Mouse (Mus musculus): ENCODE data around the gene 1110065P20Rik. TPM values are rescaled to one million over a fixed set of nuclear protein-coding genes. Genes with fewer than 3 reads are reported as not detected.

The 1110065P20Rik gene
- 10 to 100 TPM; 66.6 to 74.8 TPM for total RNA-seq (2021)
- long read RNA-seq, experiment 1, transcript 1110065P20Rik-203 (2 exons, 659 nt) = major isoform, 11 of 42 reads
- long read RNA-seq, experiment 1, transcript 1110065P20Rik-202 (3 exons, 761 nt) = minor isoform, 10 of 42 reads
- long read RNA-seq, experiment 1, transcript 1110065P20Rik-204 (3 exons, 762 nt) = minor isoform, 7 of 42 reads
- long read RNA-seq, experiment 1, transcript 1110065P20Rik-201 (3 exons, 968 nt) = minor isoform, 8 of 42 reads
- long read RNA-seq, experiment 1, partial matches to known transcripts = 0 of 42 reads
- long read RNA-seq, experiment 1, other reads (novel, unspliced or antisense) = 2 of 42 reads
- long read RNA-seq, experiment 2, transcript 1110065P20Rik-203 (2 exons, 659 nt) = minor isoform, 7 of 24 reads
- long read RNA-seq, experiment 2, transcript 1110065P20Rik-202 (3 exons, 761 nt) = minor isoform, 5 of 24 reads
- long read RNA-seq, experiment 2, transcript 1110065P20Rik-204 (3 exons, 762 nt) = major isoform, 8 of 24 reads
- long read RNA-seq, experiment 2, partial matches to known transcripts = 0 of 24 reads
- long read RNA-seq, experiment 2, other reads (novel, unspliced or antisense) = 1 of 24 reads

DNA sequence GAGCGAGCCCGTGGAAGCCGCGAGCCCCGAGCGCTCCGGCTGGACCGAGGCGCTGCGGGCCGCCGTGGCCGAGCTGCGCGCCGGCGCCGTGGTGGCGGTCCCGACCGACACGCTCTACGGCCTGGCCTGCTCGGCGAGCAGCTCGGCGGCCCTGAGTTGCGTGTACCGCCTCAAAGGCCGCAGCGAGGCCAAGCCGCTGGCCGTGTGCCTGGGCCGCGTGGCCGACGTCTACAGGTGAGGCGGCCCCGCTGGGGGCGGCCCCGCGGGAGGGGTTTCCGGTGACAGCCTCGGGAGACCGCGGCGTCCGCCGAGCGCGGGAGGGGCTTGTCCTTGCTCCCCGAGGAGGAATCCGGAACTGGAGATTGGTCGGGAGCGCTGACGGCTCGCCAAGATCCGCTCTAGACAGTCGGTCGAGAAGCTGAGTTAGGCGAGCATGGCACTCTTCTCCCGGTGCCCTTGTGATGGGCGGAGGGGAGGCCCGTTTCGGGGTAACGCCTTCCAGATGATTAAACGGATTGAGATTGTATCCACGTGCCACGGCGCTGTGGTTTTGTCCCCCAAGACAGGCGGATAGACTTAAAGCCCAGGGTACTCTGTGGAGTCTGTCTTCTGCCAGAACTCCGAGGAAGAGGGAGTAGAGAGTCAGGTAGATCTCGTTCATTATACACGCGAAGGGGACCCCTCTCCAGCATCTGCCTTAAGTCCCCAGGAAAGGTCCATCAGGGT lies at the start of gene 1110065P20Rik:
Gene 1110065P20Rik (minus strand): TSS at position 264 of the 726 bp plus-strand sequence.
- H3K4me3 ChIP-seq = peak within 1 kb of the TSS; percentile 72
- intact Hi-C loops (cut with DNase I) = loop anchor here (1.0 kb wide), 1 partner anchor 11 kb away; the partner anchor contains the start of gene Maneal
- peak; percentile 74 to 81 for DNase-seq (ENCODE audit: extremely low spot score in 1 of 2, low spot score in 2 of 2)
- TF ChIP-seq CTCF (IDR thresholded peaks at IDR 0.05) = no peak
- peak within 1 kb of the TSS; percentile 99 for H3K27ac ChIP-seq

DNA sequence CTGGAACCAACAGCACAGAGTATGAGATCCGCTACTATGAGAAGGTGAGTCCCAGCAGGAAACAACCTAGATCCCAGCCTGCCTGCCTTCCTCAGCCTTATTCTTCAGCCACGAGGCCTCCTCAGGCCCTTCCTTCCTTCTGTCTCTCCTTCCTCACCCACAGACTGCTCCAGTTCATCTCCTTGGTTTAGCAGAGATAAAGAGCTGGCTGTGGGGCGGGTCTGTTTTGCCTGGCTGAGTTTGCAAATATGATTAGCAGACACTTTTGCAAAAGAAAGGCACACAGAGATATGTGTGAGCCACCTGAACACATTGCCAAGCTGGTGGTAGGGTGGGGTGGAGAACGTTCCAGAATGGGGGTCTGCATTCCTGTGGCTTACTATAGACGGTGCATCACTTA lies 48.9 kb upstream of the 1110065P20Rik start:
- TF ChIP-seq CTCF (IDR thresholded peaks at IDR 0.05) = no peak
- DNase-seq (ENCODE audit: extremely low spot score in 1 of 2, low spot score in 2 of 2) = no peak

DNA sequence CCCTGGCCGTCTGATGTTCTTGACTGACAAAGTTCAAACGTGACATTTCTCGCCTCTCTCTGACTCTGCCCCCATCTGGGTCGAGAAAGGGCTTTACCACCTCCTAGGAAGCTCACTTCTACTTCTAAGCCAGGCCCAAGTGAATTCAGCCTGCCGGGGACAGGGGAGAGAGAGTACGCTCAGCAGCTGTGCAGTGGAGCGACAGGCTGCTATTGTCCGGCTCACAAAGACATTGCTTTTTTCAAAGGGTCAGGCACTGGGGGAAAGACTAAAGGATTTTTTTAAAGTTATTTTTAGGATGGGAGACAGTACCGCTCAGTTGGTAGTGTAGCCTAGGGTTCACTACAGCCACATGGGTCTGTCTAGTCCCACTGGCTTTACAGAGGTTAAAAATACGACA lies 47.4 kb upstream of the 1110065P20Rik start:
- TF ChIP-seq CTCF (IDR thresholded peaks at IDR 0.05) = no peak
- intact Hi-C loops (cut with DNase I) = no loop called here
- H3K4me3 ChIP-seq = no peak overlapping the region

More for the DNA sequence above, 48.9 kb upstream of the 1110065P20Rik start:
- no peak overlapping the region for H3K4me3 ChIP-seq
- no peak overlapping the region for H3K27ac ChIP-seq
- intact Hi-C loops (cut with DNase I) = no loop called here

DNA sequence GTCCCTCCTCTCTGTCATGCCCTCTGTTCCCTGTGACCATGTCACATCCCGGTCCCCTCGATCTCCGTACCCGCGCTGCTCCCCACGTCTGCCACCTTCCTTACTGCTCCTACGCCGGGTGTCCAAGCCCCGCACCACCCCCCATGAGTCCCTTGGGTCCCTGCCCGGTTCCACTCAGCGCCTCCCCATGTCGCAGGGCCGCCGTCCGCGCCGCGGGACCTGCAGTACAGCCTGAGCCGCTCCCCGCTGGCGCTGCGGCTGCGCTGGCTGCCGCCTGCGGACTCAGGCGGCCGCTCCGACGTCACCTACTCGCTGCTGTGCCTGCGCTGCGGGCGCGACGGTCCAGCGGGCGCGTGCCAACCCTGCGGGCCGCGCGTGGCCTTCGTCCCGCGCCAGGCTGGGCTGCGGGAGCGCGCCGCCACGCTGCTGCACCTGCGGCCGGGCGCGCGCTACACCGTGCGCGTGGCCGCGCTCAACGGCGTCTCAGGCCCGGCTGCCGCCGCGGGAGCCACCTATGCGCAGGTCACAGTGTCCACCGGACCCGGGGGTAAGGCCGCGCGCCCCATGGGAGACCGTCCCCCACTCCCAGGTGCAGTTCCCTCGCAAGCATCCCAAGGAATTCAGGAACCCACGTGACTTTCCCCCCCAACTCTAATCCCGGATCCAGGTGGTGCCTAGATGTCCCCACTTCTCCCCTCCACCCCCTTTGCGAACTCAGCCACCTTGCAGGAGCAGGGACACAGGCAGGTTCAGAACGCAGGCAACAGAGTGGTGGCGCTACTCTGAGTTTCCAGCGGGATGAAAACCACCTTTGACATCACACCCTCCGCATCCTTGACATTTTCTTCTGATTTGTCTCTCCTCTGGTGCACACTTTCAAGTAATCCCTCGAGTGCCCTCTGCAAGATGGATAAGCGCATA lies 43.8 kb upstream of the 1110065P20Rik start:
- Histone ChIP-seq H3K27ac (peak overlapping the region; percentile 94), H3K4me3 (peak overlapping the region; percentile 56)
- TF ChIP-seq CTCF (IDR thresholded peaks at IDR 0.05) = no peak
- DNase-seq (ENCODE audit: extremely low spot score in 1 of 2, low spot score in 2 of 2) = peak; percentile 73 to 76
- intact Hi-C loops (cut with DNase I) = no loop called here

More for the DNA sequence above, 47.4 kb upstream of the 1110065P20Rik start:
- DNase-seq (ENCODE audit: extremely low spot score in 1 of 2, low spot score in 2 of 2) = no peak
- H3K27ac ChIP-seq = no peak overlapping the region

DNA sequence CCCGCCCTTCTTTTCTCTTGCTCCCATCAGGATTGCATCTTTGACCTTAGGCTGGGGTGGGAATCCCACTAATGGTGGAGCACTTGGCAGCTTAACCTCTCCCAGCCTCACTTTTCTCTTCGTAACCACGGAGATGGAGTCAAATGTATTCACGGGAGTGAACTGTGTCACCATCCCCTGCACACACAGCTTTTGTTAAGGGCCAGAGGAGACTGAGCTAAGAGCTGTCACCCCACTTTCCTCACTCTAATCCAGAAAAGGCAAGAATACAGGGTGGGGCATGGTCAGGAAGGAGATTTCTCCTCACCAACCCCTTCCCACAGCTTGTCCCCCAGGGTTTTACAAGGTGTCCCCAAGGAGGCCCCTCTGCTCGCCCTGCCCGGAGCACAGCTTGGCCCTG lies 42.8 kb upstream of the 1110065P20Rik start:
- DNase-seq (ENCODE audit: extremely low spot score in 1 of 2, low spot score in 2 of 2) = no peak
- Histone ChIP-seq H3K4me3 (peak overlapping the region; percentile 56), H3K27ac (peak overlapping the region; percentile 94)
- intact Hi-C loops (cut with DNase I) = no loop called here
- TF ChIP-seq CTCF (IDR thresholded peaks at IDR 0.05) = no peak

DNA sequence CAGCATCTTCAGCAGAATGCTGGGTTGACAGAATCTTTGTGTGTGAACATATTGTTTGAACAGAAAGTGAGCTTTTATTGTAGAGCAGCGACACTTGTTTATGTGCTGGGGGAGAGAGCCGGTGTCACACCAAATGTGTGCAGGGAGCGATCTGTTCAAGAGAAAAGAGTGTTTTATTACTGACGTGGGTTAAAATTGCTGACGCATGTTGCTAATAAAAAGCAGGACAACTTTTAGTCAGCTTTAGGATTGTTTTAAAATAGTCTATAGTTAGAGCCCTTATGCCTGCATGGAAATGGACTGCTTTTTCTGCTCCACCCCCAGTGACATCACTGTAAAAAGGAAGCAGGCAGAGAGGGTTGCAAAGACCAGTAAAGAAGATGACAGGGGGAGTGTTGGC lies 39.8 kb upstream of the 1110065P20Rik start:
- Histone ChIP-seq H3K27ac (peak overlapping the region; percentile 74), H3K4me3 (no peak overlapping the region)
- DNase-seq (ENCODE audit: extremely low spot score in 1 of 2, low spot score in 2 of 2) = no peak
- intact Hi-C loops (cut with DNase I) = no loop called here
- no peak for TF ChIP-seq CTCF (IDR thresholded peaks at IDR 0.05)

DNA sequence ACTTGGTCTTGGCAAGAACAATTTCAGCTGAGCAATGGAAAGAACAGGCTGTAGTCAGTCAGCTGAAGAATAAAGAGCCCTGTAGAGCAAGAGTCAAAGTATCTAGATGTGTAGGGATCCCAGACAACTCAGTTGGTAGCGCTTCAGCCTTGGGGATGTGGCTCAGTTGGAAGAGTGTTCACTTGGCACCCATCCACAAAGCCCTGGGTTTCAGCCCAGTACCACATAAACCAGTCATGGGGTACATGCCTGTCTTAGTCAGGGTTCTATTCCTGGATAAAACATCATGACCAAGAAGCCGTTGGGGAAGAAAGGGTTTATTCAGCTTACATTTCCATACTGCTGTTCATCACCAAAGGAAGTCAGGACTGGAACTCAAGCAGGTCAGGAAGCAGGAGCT lies 38.9 kb upstream of the 1110065P20Rik start:
- intact Hi-C loops (cut with DNase I) = no loop called here
- H3K27ac ChIP-seq = no peak overlapping the region

DNA sequence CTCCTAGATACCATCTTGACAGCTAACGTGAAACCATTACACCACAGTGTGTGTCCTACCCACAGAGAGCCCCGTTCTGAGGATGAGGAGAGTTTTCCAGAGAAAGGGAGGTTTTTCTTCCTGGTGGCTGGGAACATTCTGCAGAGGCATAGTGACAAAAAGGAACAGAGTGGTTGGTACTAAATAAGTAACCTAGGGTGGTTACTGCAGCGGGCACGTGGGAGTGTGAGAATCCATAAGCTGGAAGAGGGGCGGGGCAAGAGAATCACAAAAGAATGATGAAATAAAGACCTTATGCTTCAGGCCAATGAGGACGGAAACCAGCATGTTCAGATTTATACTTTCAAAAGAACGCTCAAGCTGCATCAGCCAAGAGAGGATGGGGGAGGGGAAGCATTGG lies 37.7 kb upstream of the 1110065P20Rik start:
- intact Hi-C loops (cut with DNase I) = no loop called here
- DNase-seq (ENCODE audit: extremely low spot score in 1 of 2, low spot score in 2 of 2) = peak in 1 of 2 experiments; percentile 38
- Histone ChIP-seq H3K27ac (0 out of 2 replicates have a peak overlapping the region, but pooled peaks have one; percentile 36), H3K4me3 (no peak overlapping the region)
- TF ChIP-seq CTCF (IDR thresholded peaks at IDR 0.05) = no peak

More for the DNA sequence above, 38.9 kb upstream of the 1110065P20Rik start:
- no peak for TF ChIP-seq CTCF (IDR thresholded peaks at IDR 0.05)
- no peak for DNase-seq (ENCODE audit: extremely low spot score in 1 of 2, low spot score in 2 of 2)
- H3K4me3 ChIP-seq = no peak overlapping the region

DNA sequence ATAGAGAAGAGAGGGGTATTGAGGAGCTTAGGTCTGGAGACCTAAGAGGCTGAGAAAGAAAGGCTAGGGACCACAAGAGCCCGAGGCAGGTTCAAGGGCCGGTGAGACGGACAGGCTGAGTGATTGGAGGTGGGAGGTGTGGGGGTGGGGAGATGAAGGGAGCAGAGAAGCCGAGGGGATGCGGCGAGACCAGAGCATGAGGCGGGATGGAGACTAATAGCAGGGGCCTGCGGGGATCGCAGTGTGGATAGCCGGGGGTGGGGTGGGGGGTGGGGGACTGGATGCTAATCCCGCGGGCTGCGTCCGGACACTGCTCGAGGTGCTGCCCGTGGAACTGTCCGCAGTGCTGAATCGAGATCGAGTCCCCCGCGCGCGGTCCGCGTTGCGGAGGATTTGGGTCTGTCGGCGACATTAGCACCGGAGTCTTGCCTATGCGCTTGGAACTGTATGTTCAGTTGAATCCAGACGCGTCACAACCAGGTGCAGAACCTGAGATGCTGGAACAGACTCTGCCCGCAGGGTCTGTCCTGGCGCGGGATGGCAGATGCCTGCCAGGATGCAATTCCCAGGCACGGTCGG lies 31.2 kb upstream of the 1110065P20Rik start:
- DNase-seq (ENCODE audit: extremely low spot score in 1 of 2, low spot score in 2 of 2) = no peak
- TF ChIP-seq CTCF (IDR thresholded peaks at IDR 0.05) = no peak
- H3K27ac ChIP-seq = peak overlapping the region; percentile 69
- peak overlapping the region; percentile 73 for H3K4me3 ChIP-seq
- intact Hi-C loops (cut with DNase I) = no loop called here

DNA sequence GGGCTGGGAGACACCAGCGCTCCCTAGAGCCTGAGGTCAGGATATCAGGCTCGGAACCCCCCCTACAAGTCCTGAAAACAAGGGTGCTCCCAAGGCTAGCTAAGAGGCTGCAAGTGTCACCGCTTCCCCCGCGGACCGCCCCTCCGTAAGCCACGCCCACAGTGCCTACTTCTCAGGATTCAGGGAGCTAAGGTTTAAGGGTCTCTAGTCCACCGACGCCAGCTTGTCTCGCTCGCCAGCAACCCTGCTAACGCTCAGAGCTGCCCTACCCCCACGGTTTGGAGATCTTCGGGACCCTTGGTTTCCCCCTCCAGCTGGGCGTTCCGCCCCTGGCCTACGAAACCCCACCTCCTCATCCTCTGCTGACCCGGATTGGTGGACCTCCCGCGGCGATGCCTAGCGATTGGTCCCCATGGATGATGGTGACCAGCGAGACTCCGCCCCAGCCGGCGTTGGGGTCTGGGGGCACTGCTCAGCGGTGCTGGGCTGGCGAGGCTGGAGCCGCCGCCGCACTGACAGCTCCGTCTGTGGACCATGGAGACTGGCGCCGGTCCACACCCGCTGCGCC lies 30.4 kb upstream of the 1110065P20Rik start:
- DNase-seq (ENCODE audit: extremely low spot score in 1 of 2, low spot score in 2 of 2) = peak; percentile 79 to 83
- TF ChIP-seq CTCF (IDR thresholded peaks at IDR 0.05) = no peak
- intact Hi-C loops (cut with DNase I) = no loop called here
- peak overlapping the region; percentile 69 for H3K27ac ChIP-seq
- peak overlapping the region; percentile 73 for H3K4me3 ChIP-seq

All from left cerebral cortex, adult 2 months (tissue).